ENCODE assay signal across 8 mouse cellular contexts in the genomic region with DNA sequence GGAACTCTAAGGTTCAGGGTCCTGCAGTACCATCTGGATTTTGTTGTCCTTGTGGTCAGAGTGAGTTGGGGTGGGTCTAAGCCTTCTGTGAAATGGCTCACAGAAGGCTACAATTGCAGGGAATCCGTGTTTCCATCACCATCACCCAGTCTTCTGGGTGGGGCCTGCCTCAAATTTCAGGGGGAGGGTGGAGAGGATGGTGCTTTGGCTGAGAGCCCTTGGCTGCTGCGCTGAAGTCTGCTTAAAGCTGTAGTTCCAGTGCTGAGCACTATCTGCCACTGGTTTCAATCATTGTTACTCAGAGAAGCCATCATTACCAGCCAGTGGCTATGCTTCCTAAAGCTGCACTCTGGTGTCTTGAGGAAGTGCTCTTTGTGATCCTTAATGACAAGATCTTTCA. TPM values are rescaled to one million over a fixed set of nuclear protein-coding genes. Genes with fewer than 3 reads are reported as not detected.
DNase-seq lines count a peak whose midpoint lies in the region; ATAC-seq and TF ChIP-seq lines count a peak whose summit lies in the region.

No protein-coding gene starts in this region.

- H3K4me1 ChIP-seq in lung, postnatal 0 days (ENCODE audit: insufficient read depth, low read depth, low read length) = peaks cover 20% of the 10 kb centered on the region

- peak; percentile 30 to 40 for DNase-seq in layer of hippocampus, postnatal 10 days (ENCODE audit: low spot score in 2 of 2)
- DNase-seq in layer of hippocampus, adult 9-11 months = no peak
- DNase-seq in cerebellum, adult 9-11 months = peak; percentile 55
- peak; percentile 28 to 62 for DNase-seq in gastrocnemius, adult 8-10 months (ENCODE audit: low spot score in 2 of 2)
- peak; percentile 60 for DNase-seq in lung, postnatal 0 days (ENCODE audit: low spot score)
- DNase-seq in left cerebral cortex, adult 18-20 months (ENCODE audit: low spot score in 2 of 2) = no peak
- DNase-seq in right cerebral cortex, adult 18-20 months = no peak

- WGBS in lung, postnatal 0 days = 17% methylated on average over 2 of the region's 2 CpGs

- no peak for TF ChIP-seq CTCF in lung, postnatal 0 days (IDR thresholded peaks at IDR 0.05)

- no peak overlapping the region for H3K4me2 ChIP-seq in lung, postnatal 0 days (replicated peaks; ENCODE audit: low read depth, low read length)

- H3K4me3 ChIP-seq in lung, postnatal 0 days (ENCODE audit: low read depth, low read length) = no peak overlapping the region

- no peak overlapping the region; the same call in 1 of the 2 replicates for H3K27ac ChIP-seq in lung, postnatal 0 days (ENCODE audit: low read length)

- no peak overlapping the region for H3K9ac ChIP-seq in lung, postnatal 0 days (replicated peaks; ENCODE audit: low read depth)

- ATAC-seq in lung, postnatal 0 days = no peak
- ATAC-seq in monocyte, adult 5-6 weeks (replicated peaks; ENCODE audit: insufficient number of reproducible peaks, low FRiP score, low TSS enrichment, poor library complexity, severe bottlenecking) = no peak

- H3K36me3 ChIP-seq in lung, postnatal 0 days (ENCODE audit: insufficient read depth, low read length) = no peaks in the 10 kb centered on the region

- H3K9me3 ChIP-seq in lung, postnatal 0 days (ENCODE audit: low read length) = no peaks in the 10 kb centered on the region

- H3K27me3 ChIP-seq in lung, postnatal 0 days (replicated peaks; ENCODE audit: insufficient read depth, low read length) = no peaks in the 10 kb centered on the region

- no peak for TF ChIP-seq EP300 in lung, postnatal 0 days (IDR thresholded peaks at IDR 0.05)

RNA-seq across cellular contexts. Expression of a gene that starts 40.6 kb away (rescaled TPM):
- total RNA-seq in layer of hippocampus, postnatal 10 days (2021) = 10 to 100 TPM; 64.7 to 71.6 TPM
- total RNA-seq in gastrocnemius, adult 8-10 months (2022) = 10 to 100 TPM; 46.9 to 56.4 (median 51.8) TPM
- polyA plus RNA-seq in lung, postnatal 0 days (2015; fragmentation: Nextera tagmentation; extraction: Ambion mirVana) = 31.6 and 38.0 TPM in 2 replicates
- 118 to 218 TPM (median 126 TPM) in 3 replicates for total RNA-seq in monocyte, adult 5-6 weeks (2017)
- 100 to 1,000 TPM in 1 of 2 experiments, 10 to 100 TPM in 1; 93.8 to 106 TPM for total RNA-seq in left cerebral cortex, adult 18-20 months (2021)

RNA-seq across cellular contexts. Expression of a gene that starts 40.8 kb away (rescaled TPM):
- total RNA-seq in layer of hippocampus, postnatal 10 days (2021) = 1 to 10 TPM; 5.2 to 6.5 TPM
- total RNA-seq in gastrocnemius, adult 8-10 months (2022) = 1 to 10 TPM; 3.0 to 4.3 (median 3.8) TPM
- 41.5 and 46.1 TPM in 2 replicates for polyA plus RNA-seq in lung, postnatal 0 days (2015; fragmentation: Nextera tagmentation; extraction: Ambion mirVana)
- total RNA-seq in monocyte, adult 5-6 weeks (2017) = 0.38 to 8.0 TPM (median 2.7 TPM) in 3 replicates
- 1 to 10 TPM; 5.4 to 5.5 TPM for total RNA-seq in left cerebral cortex, adult 18-20 months (2021)

RNA-seq across cellular contexts. Expression of a gene that starts 44.0 kb away (rescaled TPM):
- total RNA-seq in layer of hippocampus, postnatal 10 days (2021) = 10 to 100 TPM; 11.1 to 11.9 TPM
- total RNA-seq in gastrocnemius, adult 8-10 months (2022) = 1 to 10 TPM in 3 of 4 experiments, under 1 TPM in 1; 0.82 to 2.7 (median 1.7) TPM
- 2.2 and 2.5 TPM in 2 replicates for polyA plus RNA-seq in lung, postnatal 0 days (2015; fragmentation: Nextera tagmentation; extraction: Ambion mirVana)
- 3.0 to 5.8 TPM (median 3.8 TPM) in 3 replicates for total RNA-seq in monocyte, adult 5-6 weeks (2017)
- total RNA-seq in left cerebral cortex, adult 18-20 months (2021) = 1 to 10 TPM; 6.6 to 6.8 TPM

Comparison
In these comparisons a context has a peak if more than half of its experiments do, and no peak if none do; other contexts are left out.
1. DNase-seq: peak in layer of hippocampus, postnatal 10 days (2 of 2), cerebellum, adult 9-11 months (single experiment), gastrocnemius, adult 8-10 months (2 of 2) and lung, postnatal 0 days (single experiment); none in layer of hippocampus, adult 9-11 months (single experiment), left cerebral cortex, adult 18-20 months (0 of 2) and right cerebral cortex, adult 18-20 months (single experiment).